Mouse (Mus musculus) brain, embryonic 14.5 days (tissue): ENCODE measurements around the gene 1600014C23Rik. TPM values are rescaled to one million over a fixed set of nuclear protein-coding genes. Genes with fewer than 3 reads are reported as not detected.

Experiments
- DNase-seq: peaks from one replicate; pipeline ENCODE4 v3.0.0-alpha.2; 2011; ENCODE audit warnings: low read depth
- CTCF ChIP-seq: fragments of 200-500 bp; IDR thresholded peaks from 2 replicates; pipeline ENCODE4 v1.5.1; 2012; ENCODE audit warnings: inconsistent platforms, mild to moderate bottlenecking, moderate library complexity, borderline replicate concordance; ENCODE audit not compliant: insufficient read depth, insufficient read length; ENCODE audit errors: extremely low read depth
- POLR2A ChIP-seq: fragments of 200-500 bp; IDR thresholded peaks from 2 replicates; pipeline ENCODE4 v1.6.1; 2012; ENCODE audit warnings: mild to moderate bottlenecking, inconsistent platforms, borderline replicate concordance; ENCODE audit not compliant: poor library complexity, insufficient read depth, insufficient read length, severe bottlenecking; ENCODE audit errors: extremely low read depth
- polyA plus RNA-seq: library from polyadenylated mRNA; depleted of rRNA; stranded (reverse); fragments of >200 nt; gene quantifications from 2 replicates; pipeline ENCODE4 v1.2.3, GENCODE M21; 2012

Gene 1600014C23Rik
- polyA plus RNA-seq, 1 experiment, result 0.21 TPM

- DNase-seq, result no peak
- TF ChIP-seq POLR2A, result no peak
- no peak for TF ChIP-seq CTCF
Observed at GRCm38 (mm10) chr17:45708179-45708578, 25.5 kb downstream of the 1600014C23Rik start.

DNA sequence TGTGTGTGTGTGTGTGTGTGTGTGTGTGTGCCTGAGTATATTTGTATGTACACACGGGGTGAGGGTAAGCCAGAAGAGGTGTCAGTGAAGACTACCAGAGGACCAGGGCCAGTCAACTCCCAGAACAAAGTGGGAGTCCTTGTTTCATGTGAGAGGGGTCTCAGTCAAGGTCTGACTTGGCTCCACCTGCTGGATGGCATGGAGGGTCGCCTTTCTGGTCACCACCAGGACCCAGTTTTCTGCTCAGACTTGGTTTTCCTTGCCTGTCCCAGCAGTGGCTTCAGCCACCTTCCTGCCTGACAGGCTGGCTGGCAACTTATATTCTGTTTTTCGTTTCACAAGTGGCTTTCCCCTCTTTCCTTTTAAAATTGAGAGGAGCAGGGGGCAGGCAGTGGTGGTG, 26.3 kb downstream of the 1600014C23Rik start:
- TF ChIP-seq CTCF (peak; percentile 30; the same call in 1 of the 2 replicates), POLR2A (no peak)
- no peak for DNase-seq

DNA sequence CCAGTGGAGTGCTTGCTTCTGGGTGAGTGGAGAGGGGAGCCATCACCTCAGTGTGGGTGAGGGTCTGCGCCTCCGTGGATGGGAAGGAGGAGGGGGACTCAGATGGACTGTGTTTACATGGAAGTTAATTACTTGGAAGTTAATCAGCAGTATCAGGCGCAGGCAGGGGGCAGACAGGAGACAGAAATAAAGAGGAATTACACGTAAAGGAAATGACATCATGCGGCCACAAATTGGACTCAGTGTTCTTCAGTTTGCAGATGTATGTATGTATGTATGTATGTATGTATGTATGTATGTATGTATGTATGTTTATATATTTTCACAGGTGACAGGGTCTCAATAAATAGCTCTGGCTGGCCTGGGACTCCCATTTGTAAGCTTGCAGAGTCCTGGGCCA, 26.8 kb downstream of the 1600014C23Rik start:
- TF ChIP-seq CTCF, result no peak
- no peak for TF ChIP-seq POLR2A
- DNase-seq, result no peak

DNA sequence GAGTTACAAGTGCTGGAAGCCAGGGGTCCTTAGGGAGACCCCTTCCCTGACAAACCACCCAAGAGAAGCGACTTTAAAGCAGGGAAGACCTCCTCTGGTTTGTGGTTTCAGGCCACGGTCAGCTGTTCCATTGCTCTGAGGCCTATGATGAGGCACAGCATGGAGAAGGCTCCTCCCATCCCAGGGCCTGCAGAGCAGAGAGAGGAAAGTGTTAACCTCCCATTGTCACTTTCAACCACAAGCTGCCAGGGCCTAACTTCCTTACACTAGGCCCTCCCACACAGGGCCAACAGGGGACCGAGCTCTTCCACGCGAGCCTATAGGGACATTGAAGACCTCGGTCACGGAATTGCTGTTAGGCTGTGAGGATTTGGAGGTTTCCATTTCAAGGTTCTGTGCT, 30.5 kb downstream of the 1600014C23Rik start:
- DNase-seq, result no peak
- no peak for TF ChIP-seq CTCF
- no peak for TF ChIP-seq POLR2A

GRCm38 (mm10) chr17:45702254-45702653, 31.4 kb downstream of the 1600014C23Rik start:
- no peak for DNase-seq

DNA sequence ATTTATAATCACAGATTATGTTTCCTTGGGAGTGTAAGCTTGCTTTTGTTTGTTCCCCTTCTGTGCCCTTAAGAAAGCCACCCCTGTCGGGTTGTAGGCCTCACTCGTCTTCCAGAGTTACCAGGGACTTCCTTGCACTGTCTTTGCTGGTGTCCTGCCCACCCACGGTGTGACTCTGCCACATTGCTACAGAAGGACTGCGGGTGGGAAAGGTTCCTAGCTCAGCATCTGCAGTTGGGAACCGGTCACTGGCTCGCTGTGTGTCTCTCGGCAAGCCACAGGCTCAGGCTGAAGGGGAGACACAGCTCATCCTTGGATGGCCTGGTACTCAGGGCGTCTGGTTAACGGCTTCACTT, 32.4 kb downstream of the 1600014C23Rik start:
- TF ChIP-seq CTCF (no peak), POLR2A (no peak)

More at GRCm38 (mm10) chr17:45702254-45702653, 31.4 kb downstream of the 1600014C23Rik start:
- TF ChIP-seq POLR2A (no peak), CTCF (no peak)

GRCm38 (mm10) chr17:45700496-45701235, 33.0 kb downstream of the 1600014C23Rik start:
- DNase-seq, result no peak
- TF ChIP-seq CTCF (no peak), POLR2A (no peak)

More for the DNA sequence above, 32.4 kb downstream of the 1600014C23Rik start:
- DNase-seq, result no peak

DNA sequence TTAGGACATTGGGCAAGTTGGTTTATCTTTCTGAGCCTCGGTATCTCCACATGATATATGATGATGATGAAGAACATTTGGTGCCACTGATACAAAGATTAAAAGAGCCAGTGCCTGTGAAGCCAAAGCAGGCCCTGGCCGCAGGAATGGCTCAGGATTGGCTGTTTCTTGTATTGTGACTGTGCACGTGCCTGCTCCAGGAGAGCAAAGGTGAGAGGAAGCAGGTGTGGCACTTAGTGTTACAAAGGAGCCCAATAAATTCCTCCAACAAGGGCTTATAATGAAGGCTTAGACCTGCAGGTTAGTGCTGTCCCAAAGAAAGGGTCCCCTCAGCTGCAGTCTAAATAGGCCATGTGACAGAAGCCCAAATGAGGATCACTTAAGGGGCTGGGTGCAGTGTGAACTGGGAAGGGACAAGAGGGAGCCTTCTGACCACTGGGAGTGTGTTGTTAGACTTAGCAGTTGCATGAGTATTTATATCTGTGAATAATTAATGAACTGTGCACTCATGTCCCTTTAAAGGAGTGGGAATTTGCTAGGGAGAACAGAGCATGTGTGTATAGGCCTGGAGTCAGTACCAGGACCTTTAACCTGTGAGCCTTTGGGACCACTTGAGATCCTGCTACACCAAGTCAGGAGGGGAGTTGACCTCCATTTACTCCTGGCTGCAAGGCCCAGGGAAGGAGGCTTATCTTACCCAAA, 34.5 kb downstream of the 1600014C23Rik start:
- TF ChIP-seq CTCF, result no peak
- no peak for TF ChIP-seq POLR2A
- no peak for DNase-seq

DNA sequence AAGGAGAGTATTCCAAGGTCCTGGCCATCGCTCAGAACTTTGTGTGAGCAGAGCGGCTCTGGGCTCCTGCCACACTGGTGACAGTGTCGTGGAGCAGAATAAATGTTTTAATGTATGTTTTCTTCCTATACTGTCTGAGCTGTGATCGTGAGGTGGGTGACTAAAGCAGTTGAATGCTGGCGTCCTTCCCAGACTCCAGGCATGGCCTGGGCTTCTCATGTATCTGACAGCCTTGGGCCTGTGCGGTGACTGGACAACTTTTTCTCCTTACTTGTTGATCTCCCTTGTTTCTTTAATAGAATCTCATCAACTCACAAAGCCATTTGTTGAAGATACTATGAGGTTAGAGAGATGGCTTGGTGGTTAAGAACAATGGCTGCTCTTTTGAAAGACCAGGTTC, 35.3 kb downstream of the 1600014C23Rik start:
- TF ChIP-seq POLR2A, result no peak
- TF ChIP-seq CTCF, result no peak
- DNase-seq, result no peak

- DNase-seq, result no peak
- TF ChIP-seq CTCF (no peak), POLR2A (no peak)
Observed at GRCm38 (mm10) chr17:45696981-45697380, 36.7 kb downstream of the 1600014C23Rik start.

GRCm38 (mm10) chr17:45695227-45696120, 38.2 kb downstream of the 1600014C23Rik start:
- DNase-seq, result no peak
- TF ChIP-seq CTCF (no peak), POLR2A (no peak)

- DNase-seq, result no peak
- TF ChIP-seq POLR2A (no peak), CTCF (no peak)
Observed at GRCm38 (mm10) chr17:45693812-45694565, 39.7 kb downstream of the 1600014C23Rik start.
